Mouse (Mus musculus): ENCODE data around the gene Xxylt1. TPM values are rescaled to one million over a fixed set of nuclear protein-coding genes. Genes with fewer than 3 reads are reported as not detected.
A peak's percentile ranks its signal among the peaks of the same experiment; 100 is the strongest.

Gene Xxylt1
- polyA plus RNA-seq, 1 experiment, result 22.4 TPM

DNA sequence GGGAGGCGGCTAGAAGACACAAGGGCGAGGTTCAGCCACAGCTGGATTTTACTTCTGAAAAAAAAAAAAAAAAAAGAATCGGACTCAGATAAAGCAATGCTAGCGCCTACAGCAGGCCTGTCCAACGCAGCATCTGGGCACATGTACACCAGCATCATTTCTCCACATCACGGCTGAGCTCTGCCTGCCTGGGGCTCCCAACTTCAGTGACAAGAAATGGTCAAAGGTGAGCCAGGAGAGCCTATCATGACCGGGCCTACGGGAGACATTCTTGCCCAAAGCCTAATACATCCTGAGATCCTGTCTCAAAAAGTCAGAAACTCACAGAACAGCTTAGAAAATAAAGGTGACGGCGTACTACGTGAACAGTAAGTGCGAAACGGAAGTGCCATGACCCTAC, 20.5 kb downstream of the Xxylt1 start:
- no peak overlapping the region for H3K27ac ChIP-seq (ENCODE audit: insufficient read depth, low read length)
- DNase-seq, result no peak
- WGBS, result 97% methylated on average over 13 of the region's 13 CpGs
- peaks cover 30% of the 10 kb centered on the region for H3K4me1 ChIP-seq (ENCODE audit: control insufficient read depth, insufficient read depth, low read length)
- H3K4me3 ChIP-seq (replicated peaks; ENCODE audit: insufficient read depth, low read depth, low read length), result no peak overlapping the region
- no peak for TF ChIP-seq POLR2A (IDR thresholded peaks at IDR 0.05; ENCODE audit: borderline replicate concordance, insufficient read depth, low read length)
- no peak for TF ChIP-seq CTCF (IDR thresholded peaks at IDR 0.05; ENCODE audit: borderline replicate concordance, insufficient read depth, low read depth, low read length)
- no peaks in the 10 kb centered on the region for H3K27me3 ChIP-seq (ENCODE audit: control insufficient read depth, insufficient read depth, low read length)

DNA sequence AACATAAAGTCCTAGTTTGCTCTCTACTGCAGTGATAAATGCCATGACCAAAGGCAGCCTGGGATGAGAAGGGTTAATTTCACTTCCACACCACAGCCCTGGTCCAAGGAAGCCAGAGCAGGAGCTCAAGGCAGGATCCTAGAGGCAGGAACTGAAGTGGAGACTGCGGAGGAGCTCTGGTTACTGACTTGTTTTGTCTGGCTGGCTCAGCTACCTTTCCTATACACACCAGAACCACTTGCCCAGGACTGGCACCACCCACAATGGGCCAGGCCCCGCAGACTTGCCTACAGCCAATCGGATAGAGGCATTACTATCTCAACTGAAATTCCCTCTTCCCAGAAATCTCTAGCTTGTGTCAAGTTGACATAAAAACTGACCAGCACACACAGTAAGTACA, 21.0 kb downstream of the Xxylt1 start:
- H3K4me3 ChIP-seq (replicated peaks; ENCODE audit: insufficient read depth, low read depth, low read length), result no peak overlapping the region
- WGBS, result 98% methylated on average over 3 of the region's 3 CpGs
- TF ChIP-seq CTCF (IDR thresholded peaks at IDR 0.05; ENCODE audit: borderline replicate concordance, insufficient read depth, low read depth, low read length) (no peak), POLR2A (IDR thresholded peaks at IDR 0.05; ENCODE audit: borderline replicate concordance, insufficient read depth, low read length) (no peak)
- DNase-seq, result no peak
- no peaks in the 10 kb centered on the region for H3K27me3 ChIP-seq (ENCODE audit: control insufficient read depth, insufficient read depth, low read length)
- H3K4me1 ChIP-seq (ENCODE audit: control insufficient read depth, insufficient read depth, low read length), result peaks cover 33% of the 10 kb centered on the region
- no peak overlapping the region for H3K27ac ChIP-seq (ENCODE audit: insufficient read depth, low read length)

DNA sequence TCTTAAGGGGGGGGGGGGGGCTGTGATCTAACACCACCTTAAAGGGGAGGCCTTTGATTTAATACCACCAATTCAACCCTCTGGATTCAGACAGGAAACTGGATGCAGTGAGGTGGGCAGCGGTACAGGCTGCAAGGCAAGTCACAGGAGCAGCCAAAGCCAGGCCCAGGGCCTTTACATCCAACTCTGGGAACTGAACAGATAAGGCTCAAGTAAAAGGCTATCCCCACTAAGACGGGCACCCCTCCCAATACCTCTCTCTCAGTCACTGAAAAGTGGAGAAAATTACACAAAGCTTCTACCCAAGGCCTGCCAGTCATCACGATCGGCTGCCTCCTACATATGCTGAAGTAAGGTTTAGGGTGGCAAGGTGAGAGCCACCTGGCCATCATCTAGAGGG, 21.5 kb downstream of the Xxylt1 start:
- TF ChIP-seq CTCF (IDR thresholded peaks at IDR 0.05; ENCODE audit: borderline replicate concordance, insufficient read depth, low read depth, low read length) (no peak), POLR2A (IDR thresholded peaks at IDR 0.05; ENCODE audit: borderline replicate concordance, insufficient read depth, low read length) (no peak)
- no peak for DNase-seq
- 96% methylated on average over 4 of the region's 4 CpGs for WGBS
- Histone ChIP-seq H3K27ac (ENCODE audit: insufficient read depth, low read length) (no peak overlapping the region), H3K4me1 (ENCODE audit: control insufficient read depth, insufficient read depth, low read length) (peaks cover 37% of the 10 kb centered on the region), H3K27me3 (ENCODE audit: control insufficient read depth, insufficient read depth, low read length) (no peaks in the 10 kb centered on the region), H3K4me3 (replicated peaks; ENCODE audit: insufficient read depth, low read depth, low read length) (no peak overlapping the region)

DNA sequence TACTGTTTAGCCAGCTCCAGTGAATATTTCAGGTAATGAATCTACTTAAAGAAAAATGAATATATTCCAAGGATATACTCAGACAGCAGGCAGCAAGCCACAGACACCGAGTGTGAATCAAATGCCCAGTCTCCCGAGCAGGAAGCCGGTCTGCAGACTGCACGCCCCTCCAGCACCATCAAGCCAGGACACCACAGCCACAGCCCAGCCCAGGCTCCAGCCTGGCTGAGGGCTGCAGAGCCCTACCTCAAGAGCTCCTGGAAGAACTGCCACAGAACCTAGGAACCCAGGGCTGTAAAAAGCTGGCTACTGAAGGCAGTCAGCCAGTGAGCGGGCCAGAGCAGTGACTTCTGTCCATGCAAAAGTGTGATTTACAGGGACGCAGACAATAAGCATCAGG, 28.4 kb downstream of the Xxylt1 start:
- 64% methylated on average over 6 of the region's 6 CpGs for whole genome bisulfite sequencing
- Histone ChIP-seq H3K27me3 (ENCODE audit: control insufficient read depth, insufficient read depth, low read length) (no peaks in the 10 kb centered on the region), H3K4me1 (ENCODE audit: control insufficient read depth, insufficient read depth, low read length) (peaks cover 7% of the 10 kb centered on the region; the same call in 1 of the 2 replicates), H3K27ac (ENCODE audit: insufficient read depth, low read length) (no peak overlapping the region), H3K4me3 (replicated peaks; ENCODE audit: insufficient read depth, low read depth, low read length) (no peak overlapping the region)
- DNase-seq, result no peak
- TF ChIP-seq CTCF (IDR thresholded peaks at IDR 0.05; ENCODE audit: borderline replicate concordance, insufficient read depth, low read depth, low read length), result no peak

DNA sequence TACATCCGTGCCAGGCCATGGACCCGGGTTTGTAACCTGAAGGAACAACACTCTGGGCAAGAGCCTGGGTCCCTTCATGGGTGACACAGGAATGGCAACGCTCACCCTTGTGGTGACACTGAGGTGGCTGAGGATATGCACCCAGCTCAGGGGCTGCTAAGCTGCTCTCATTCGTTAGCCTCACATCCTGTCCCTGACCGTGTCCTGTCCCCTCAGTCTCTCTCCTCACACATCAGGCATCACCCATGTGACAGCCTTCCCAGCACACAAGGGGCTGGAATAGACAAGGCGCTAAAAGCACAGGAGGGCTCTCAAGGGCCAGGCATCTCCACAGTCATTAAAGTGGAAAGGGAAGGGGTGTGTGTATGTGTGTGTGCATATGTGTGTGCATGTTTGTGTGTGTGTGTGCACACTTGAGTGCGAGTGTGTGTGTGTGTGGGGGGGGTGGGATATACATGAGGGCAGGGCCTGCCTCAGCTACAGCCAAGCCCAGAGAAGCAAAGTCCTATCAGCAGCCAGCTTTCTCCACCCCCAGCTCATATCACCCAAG, 29.0 kb downstream of the Xxylt1 start:
- Histone ChIP-seq H3K4me1 (ENCODE audit: control insufficient read depth, insufficient read depth, low read length) (peaks cover 12% of the 10 kb centered on the region), H3K27me3 (ENCODE audit: control insufficient read depth, insufficient read depth, low read length) (no peaks in the 10 kb centered on the region), H3K27ac (ENCODE audit: insufficient read depth, low read length) (no peak overlapping the region), H3K4me3 (replicated peaks; ENCODE audit: insufficient read depth, low read depth, low read length) (no peak overlapping the region)
- TF ChIP-seq CTCF (IDR thresholded peaks at IDR 0.05; ENCODE audit: borderline replicate concordance, insufficient read depth, low read depth, low read length) (no peak), POLR2A (IDR thresholded peaks at IDR 0.05; ENCODE audit: borderline replicate concordance, insufficient read depth, low read length) (no peak)
- no peak for DNase-seq
- 80% methylated on average over 7 of the region's 7 CpGs for WGBS

DNA sequence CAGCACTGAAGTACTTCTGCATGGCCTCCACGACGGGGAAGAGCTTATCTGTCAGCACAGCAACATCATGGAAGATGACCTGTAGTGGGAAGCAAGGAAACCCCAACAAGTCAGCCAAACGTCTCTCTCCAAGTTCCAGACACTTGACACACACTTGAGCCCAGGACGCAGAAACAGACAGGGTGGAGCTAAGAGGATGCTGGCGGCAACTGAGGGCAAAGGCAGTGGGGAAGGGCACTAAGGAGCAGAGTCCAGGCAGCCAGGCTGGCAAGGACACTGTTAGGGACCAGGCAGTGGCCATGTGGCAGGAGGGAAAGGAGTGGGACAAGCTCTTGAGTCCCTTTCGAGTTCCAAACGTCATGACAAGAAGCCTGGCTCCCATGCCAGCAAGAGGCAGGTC, 30.5 kb downstream of the Xxylt1 start:
- Histone ChIP-seq H3K4me3 (replicated peaks; ENCODE audit: insufficient read depth, low read depth, low read length) (no peak overlapping the region), H3K27me3 (ENCODE audit: control insufficient read depth, insufficient read depth, low read length) (no peaks in the 10 kb centered on the region), H3K4me1 (ENCODE audit: control insufficient read depth, insufficient read depth, low read length) (peaks cover 25% of the 10 kb centered on the region), H3K27ac (ENCODE audit: insufficient read depth, low read length) (no peak overlapping the region)
- no peak for TF ChIP-seq CTCF (IDR thresholded peaks at IDR 0.05; ENCODE audit: borderline replicate concordance, insufficient read depth, low read depth, low read length)
- no peak for TF ChIP-seq POLR2A (IDR thresholded peaks at IDR 0.05; ENCODE audit: borderline replicate concordance, insufficient read depth, low read length)
- 84% methylated on average over 7 of the region's 7 CpGs for WGBS
- DNase-seq, result no peak

DNA sequence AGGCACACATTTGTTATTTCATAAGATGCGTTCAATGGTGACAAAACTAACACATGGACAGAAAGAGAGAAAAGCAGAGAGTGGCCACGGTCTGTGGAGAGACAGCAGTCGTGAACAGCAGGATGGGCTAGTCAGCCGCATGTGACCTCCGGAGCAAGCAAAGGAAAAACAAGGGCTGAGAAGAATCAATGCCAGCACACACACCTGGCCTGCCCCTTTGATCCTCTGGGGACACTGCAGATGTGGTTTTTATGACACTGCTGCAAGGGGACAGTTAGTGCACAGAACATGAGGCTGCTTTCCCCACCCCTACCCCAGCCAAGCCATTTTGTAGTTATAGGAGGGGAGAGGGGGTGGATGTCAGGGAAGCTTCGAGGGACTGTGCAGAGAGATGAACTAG, 33.0 kb downstream of the Xxylt1 start:
- Histone ChIP-seq H3K4me3 (replicated peaks; ENCODE audit: insufficient read depth, low read depth, low read length) (no peak overlapping the region), H3K27ac (ENCODE audit: insufficient read depth, low read length) (no peak overlapping the region), H3K27me3 (ENCODE audit: control insufficient read depth, insufficient read depth, low read length) (no peaks in the 10 kb centered on the region), H3K4me1 (ENCODE audit: control insufficient read depth, insufficient read depth, low read length) (peaks cover 19% of the 10 kb centered on the region)
- 92% methylated on average over 6 of the region's 6 CpGs for WGBS
- no peak for DNase-seq
- no peak for TF ChIP-seq CTCF (IDR thresholded peaks at IDR 0.05; ENCODE audit: borderline replicate concordance, insufficient read depth, low read depth, low read length)
- no peak for TF ChIP-seq POLR2A (IDR thresholded peaks at IDR 0.05; ENCODE audit: borderline replicate concordance, insufficient read depth, low read length)

DNA sequence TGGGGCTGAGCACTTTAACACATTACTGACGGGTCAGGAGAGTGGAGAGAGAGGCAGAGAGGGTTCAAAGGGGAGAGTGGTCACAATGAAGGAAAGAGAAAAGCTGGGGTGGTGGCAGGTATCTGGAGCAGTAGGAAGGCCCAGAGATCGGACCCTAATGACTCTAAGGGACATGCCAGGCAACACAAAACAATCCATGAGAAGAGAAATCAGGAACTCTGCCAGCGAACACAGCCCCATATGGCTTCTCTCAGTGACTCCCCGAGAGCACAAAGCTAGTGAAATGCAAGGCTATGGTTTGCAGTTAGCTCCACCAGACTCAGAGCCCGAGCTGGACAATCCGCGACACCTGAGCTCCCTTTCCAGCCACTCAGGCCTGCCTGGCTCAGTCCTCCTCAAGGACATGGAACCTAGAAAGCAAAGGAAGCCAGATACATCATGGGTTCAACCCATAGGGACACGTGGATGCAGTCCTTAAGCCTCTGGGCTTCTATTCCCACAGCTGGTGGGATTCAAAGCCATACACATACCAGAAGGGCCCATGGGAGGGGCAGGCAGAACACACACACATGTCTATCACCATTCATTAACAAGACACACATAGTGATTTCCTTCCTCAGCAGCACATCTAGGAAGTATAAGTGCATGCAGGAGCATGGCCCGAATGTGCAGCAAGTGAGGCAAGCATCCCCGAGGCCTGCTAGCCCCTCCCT, 33.9 kb downstream of the Xxylt1 start:
- Histone ChIP-seq H3K27me3 (ENCODE audit: control insufficient read depth, insufficient read depth, low read length) (no peaks in the 10 kb centered on the region), H3K4me1 (ENCODE audit: control insufficient read depth, insufficient read depth, low read length) (peaks cover 19% of the 10 kb centered on the region), H3K27ac (ENCODE audit: insufficient read depth, low read length) (no peak overlapping the region), H3K4me3 (replicated peaks; ENCODE audit: insufficient read depth, low read depth, low read length) (no peak overlapping the region)
- TF ChIP-seq POLR2A (IDR thresholded peaks at IDR 0.05; ENCODE audit: borderline replicate concordance, insufficient read depth, low read length) (no peak), CTCF (IDR thresholded peaks at IDR 0.05; ENCODE audit: borderline replicate concordance, insufficient read depth, low read depth, low read length) (no peak)
- WGBS, result 32% methylated on average over 10 of the region's 10 CpGs
- peak; percentile 63 to 81 for DNase-seq
